Mouse (Mus musculus) kidney, adult 9 months (tissue): ENCODE results near the gene Ppp1r14b.

Source experiments
- DNase-seq: peaks from one replicate; pipeline ENCODE4 v3.0.0; 2022

The Ppp1r14b gene

GRCm38 (mm10) chr19:6943709-6944108, 31.1 kb upstream of the Ppp1r14b start:
- no peak for DNase-seq

GRCm38 (mm10) chr19:6947742-6948141, 27.0 kb upstream of the Ppp1r14b start:
- DNase-seq = no peak

GRCm38 (mm10) chr19:6948186-6948585, 26.6 kb upstream of the Ppp1r14b start:
- no peak for DNase-seq

- no peak for DNase-seq
Observed at GRCm38 (mm10) chr19:6949532-6949931, 25.2 kb upstream of the Ppp1r14b start.

GRCm38 (mm10) chr19:6949951-6950350, 24.8 kb upstream of the Ppp1r14b start:
- DNase-seq = no peak

- peak; percentile 78 for DNase-seq
Observed at GRCm38 (mm10) chr19:6950613-6951153, 24.1 kb upstream of the Ppp1r14b start.

- DNase-seq = peak; percentile 98
Observed at GRCm38 (mm10) chr19:6951381-6951968, 23.3 kb upstream of the Ppp1r14b start.

GRCm38 (mm10) chr19:6951994-6952711, 22.6 kb upstream of the Ppp1r14b start:
- peak; percentile 89 for DNase-seq

GRCm38 (mm10) chr19:6952712-6953037, 22.1 kb upstream of the Ppp1r14b start:
- DNase-seq = peak; percentile 74

- peak; percentile 73 for DNase-seq
Observed at GRCm38 (mm10) chr19:6954046-6954445, 20.7 kb upstream of the Ppp1r14b start.

- no peak for DNase-seq
Observed at GRCm38 (mm10) chr19:6955424-6955823, 19.3 kb upstream of the Ppp1r14b start.

GRCm38 (mm10) chr19:6956461-6956860, 18.3 kb upstream of the Ppp1r14b start:
- DNase-seq = no peak

- peak; percentile 52 for DNase-seq
Observed at GRCm38 (mm10) chr19:6968491-6969271, 6.1 kb upstream of the Ppp1r14b start.

- DNase-seq = no peak
Observed at GRCm38 (mm10) chr19:6969291-6969664, 5.5 kb upstream of the Ppp1r14b start.

- peak; percentile 68 for DNase-seq
Observed at GRCm38 (mm10) chr19:6969665-6970381, 4.9 kb upstream of the Ppp1r14b start.

GRCm38 (mm10) chr19:6970460-6971085, 4.2 kb upstream of the Ppp1r14b start:
- no peak for DNase-seq

- DNase-seq = no peak
Observed at GRCm38 (mm10) chr19:6971644-6972043, 3.1 kb upstream of the Ppp1r14b start.

GRCm38 (mm10) chr19:6972247-6972917, 2.4 kb upstream of the Ppp1r14b start:
- no peak for DNase-seq

- DNase-seq = no peak
Observed at GRCm38 (mm10) chr19:6973581-6974190, 1.1 kb upstream of the Ppp1r14b start.

- DNase-seq = peak; percentile 71
Observed at GRCm38 (mm10) chr19:6975537-6976521, 1.1 kb downstream of the Ppp1r14b start, which contains the start of gene Plcb3. TSS of gene Plcb3 (minus strand) at chr19:6976470.
